Mouse (Mus musculus) megakaryocyte, embryonic 14.5 days (primary cell): ENCODE measurements around the gene Tinag.

ENCODE experiments used
- FLI1 ChIP-seq: IDR thresholded peaks from 2 replicates; pipeline ENCODE4 v1.6.1; 2012; ENCODE audit warnings: low read length, inconsistent platforms, mixed read lengths
- GATA1 ChIP-seq: IDR thresholded peaks from 3 replicates; pipeline ENCODE4 v1.6.1; 2012; ENCODE audit warnings: mixed read lengths, low read length, inconsistent platforms, borderline replicate concordance

DNA sequence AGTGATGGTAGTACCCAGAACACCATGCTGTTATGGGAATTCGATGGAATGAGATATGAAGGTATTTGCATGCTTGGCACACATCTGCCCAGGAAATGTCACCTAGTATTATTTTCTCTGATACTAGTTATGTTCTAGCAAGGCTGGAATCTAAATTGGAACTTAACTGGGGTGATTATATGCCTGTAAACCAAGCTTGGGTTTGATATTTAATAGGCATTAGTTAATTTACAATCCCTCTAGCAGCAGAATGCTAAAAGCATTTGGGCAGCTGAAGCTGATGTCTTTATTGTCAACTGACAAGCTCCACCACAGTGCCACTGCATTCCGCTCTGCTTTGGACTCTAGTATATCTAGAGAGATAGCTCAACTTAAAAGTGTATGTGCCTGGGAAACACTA is 20.3 kb downstream of the Tinag start:
- no peak for TF ChIP-seq GATA1
- no peak for TF ChIP-seq FLI1
